Mouse (Mus musculus): ENCODE results near the gene Caprin1.

DNA sequence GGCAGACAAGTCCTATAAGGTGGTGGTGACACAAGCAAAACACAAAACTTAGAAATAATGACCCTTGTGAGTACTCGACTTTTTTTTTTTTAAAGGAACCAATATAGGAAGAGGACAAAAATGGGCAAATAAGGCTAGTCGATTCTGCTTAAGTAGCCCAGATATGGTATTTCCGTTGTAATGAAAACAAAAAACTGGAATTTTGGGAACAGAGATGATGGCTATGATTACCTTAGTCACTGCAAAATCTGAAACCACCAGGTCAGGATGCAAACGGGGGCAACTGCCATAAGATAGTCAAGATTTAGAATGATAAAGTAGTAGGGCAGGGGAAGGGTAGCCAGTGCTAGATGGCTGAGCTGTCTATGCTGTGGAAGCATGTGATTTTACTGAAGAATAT is 35.5 kb downstream of the Caprin1 start:
- TF ChIP-seq CTCF (IDR thresholded peaks at IDR 0.05; ENCODE audit: low read depth, low read length) = no peak
- no peak for TF ChIP-seq GATA2 (IDR thresholded peaks at IDR 0.05; ENCODE audit: borderline replicate concordance, low read depth, low read length)
- no peak for TF ChIP-seq POLR2AphosphoS5 (IDR thresholded peaks at IDR 0.05; ENCODE audit: insufficient replicate concordance, low read depth, low read length)
- TF ChIP-seq GATA1 (IDR thresholded peaks at IDR 0.05; ENCODE audit: borderline replicate concordance, low read length) = no peak
